Mouse (Mus musculus) liver, embryonic 18 days (tissue): ENCODE data around the gene Nbl1. TPM values are rescaled to one million over a fixed set of nuclear protein-coding genes. Genes with fewer than 3 reads are reported as not detected.

Experiments
- polyA plus RNA-seq: library from polyadenylated mRNA; depleted of rRNA; stranded (reverse); fragments of >200 nt; gene quantifications from 2 replicates; pipeline ENCODE4 v1.2.3, GENCODE M21; 2012; rRNA removed

Gene Nbl1
- 2.4 and 2.5 TPM in 2 replicates for polyA plus RNA-seq

DNA sequence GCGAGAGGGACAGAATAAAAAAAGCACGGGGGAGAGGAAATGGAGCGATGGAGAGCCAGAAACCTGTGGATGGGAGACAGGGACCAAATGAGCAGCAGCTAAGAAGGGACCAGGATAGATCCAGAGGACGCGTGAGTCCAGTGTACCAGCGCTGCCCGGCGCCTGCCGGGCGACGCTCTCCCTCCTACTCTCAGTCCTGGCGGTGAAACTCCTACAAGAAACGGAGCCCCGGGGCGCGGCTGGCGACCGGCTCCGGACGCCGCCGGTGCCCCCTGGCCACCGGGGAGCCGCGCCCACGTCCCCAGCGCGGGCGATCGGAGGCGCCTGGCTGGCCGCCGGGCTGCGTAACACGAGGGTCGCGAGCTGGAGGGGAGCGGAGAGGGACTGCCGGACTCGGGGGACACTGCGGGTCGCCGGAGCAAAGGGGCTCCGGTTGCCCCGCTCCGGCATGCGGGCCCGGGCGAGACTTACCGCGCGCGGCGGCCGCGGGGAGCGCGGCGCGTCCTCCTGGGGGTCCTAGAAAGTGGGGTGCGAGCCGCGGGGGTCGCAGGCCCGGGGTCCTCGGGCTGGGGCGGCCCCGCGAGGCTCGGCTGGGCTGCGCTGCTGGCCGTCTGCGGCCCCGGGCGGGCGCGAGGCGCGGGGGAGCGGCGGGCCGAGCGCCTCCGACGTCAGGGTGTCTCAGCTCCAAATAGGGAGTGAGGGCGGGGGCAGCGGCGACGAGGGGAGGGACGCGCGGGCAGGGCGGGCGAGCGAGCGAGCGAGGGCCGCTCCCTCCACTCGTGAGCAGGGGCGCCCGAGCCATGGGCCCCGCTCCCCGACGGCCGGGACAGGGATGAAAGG, at the start of gene Nbl1:
Nbl1 (minus strand) TSS at position 638 of the 840 bp plus-strand sequence.

DNA sequence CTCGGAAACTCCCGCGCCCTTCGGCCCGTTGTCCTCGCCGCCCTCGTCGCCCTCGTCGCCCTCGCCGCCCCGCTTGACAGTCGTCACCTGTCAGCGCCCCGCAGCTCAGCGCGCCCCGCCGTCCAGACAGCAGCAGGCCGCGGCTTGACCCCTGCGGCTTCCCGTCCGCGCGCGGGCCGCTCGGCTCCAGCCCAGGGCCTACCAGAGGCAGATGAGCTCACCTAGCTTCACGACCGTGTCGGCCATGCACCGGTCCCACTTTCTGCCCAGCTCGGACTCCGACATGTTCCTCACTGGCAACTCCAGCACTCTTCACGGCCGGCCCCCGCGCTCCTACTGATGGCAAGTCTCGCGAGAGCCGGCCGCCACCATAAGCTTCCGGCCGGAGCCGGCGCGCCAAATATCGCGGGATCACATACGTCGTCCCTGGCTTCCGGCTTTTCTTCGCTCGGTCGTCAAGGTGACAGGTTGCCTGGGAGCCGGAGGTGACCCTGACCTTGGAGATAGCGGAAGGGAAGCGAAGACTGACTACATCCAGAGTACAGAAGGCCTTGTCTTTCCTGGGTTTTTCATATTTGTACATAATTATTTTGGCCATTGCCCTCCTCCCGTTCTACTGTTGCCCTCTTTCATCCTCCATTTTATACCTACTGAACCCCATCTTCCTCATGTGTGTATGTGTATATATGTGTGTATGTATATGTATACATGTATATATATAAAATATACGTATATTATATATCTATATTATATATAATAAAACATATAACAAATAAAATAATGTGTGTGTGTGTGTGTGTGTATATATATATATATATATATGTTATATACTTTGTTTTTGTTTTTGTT, 38.1 kb upstream of the Nbl1 start, which contains the start of gene Minos1:
Minos1 (minus strand) TSS at position 413 of the 849 bp plus-strand sequence.

GRCm38 (mm10) chr4:139075041-139075711, 17.6 kb downstream of the Nbl1 start, which contains the start of gene Htr6:
TSS of gene Htr6 (minus strand) at chr4:139075570.

Other genes with a start within 250 kb of the Nbl1 start
- 0.05 TPM in 1 of 2 replicates, not detected in the other for gene Pla2g5, start 229.5 kb downstream of the Nbl1 start, polyA plus RNA-seq
- gene Gm13030, start 219.0 kb downstream of the Nbl1 start, polyA plus RNA-seq: not detected in 2 replicates
- not detected in 2 replicates for gene Pla2g2e, start 215.1 kb downstream of the Nbl1 start, polyA plus RNA-seq
- gene Otud3, start 179.0 kb downstream of the Nbl1 start, polyA plus RNA-seq: 1.6 and 2.1 TPM in 2 replicates
- gene Rnf186, start 125.9 kb downstream of the Nbl1 start, polyA plus RNA-seq: 1.5 and 2.1 TPM in 2 replicates
- 4.7 and 4.8 TPM in 2 replicates for gene Tmco4, start 120.1 kb downstream of the Nbl1 start, polyA plus RNA-seq
- not detected in 2 replicates for gene Htr6, start 17.4 kb downstream of the Nbl1 start, polyA plus RNA-seq
- 79.1 and 89.4 TPM in 2 replicates for gene Minos1, start 38.1 kb upstream of the Nbl1 start, polyA plus RNA-seq
- 73.6 and 74.6 TPM in 2 replicates for gene Capzb, start 99.9 kb upstream of the Nbl1 start, polyA plus RNA-seq
- gene Pqlc2, start 217.7 kb upstream of the Nbl1 start, polyA plus RNA-seq: 16.9 and 17.1 TPM in 2 replicates
- 17.2 and 18.4 TPM in 2 replicates for gene Akr7a5, start 217.8 kb upstream of the Nbl1 start, polyA plus RNA-seq